Mouse (Mus musculus): ENCODE data around the gene Fbxl5.

DNA sequence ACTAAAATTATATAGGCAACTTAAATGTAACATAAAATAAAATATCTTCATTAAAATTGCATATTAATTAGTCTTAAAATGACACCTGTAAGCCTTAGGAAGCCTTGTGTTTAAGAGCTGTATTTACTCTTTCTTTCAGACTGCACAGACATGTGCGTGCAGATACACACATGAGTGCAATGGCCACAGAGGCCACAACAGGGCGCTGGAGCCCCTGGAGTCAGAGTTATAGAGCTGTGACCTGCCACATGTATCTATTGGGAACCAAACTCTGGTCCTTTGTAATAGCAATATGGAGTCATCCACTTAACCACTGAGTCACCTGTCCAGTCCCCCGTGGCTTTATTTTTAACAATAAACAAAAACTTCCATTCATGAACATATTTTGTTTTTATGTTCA is 72.3 kb downstream of the Fbxl5 start:
- no peak for TF ChIP-seq CTCF (IDR thresholded peaks at IDR 0.05; ENCODE audit: borderline replicate concordance, insufficient read depth, low read length)
- no peak for TF ChIP-seq POLR2A (IDR thresholded peaks at IDR 0.05; ENCODE audit: low read depth, low read length)

Measured in embryonic fibroblast, embryonic 13.5 days (primary cell).